Mouse (Mus musculus) thymus, adult 2 months (tissue): ENCODE data around the gene Strbp. TPM values are rescaled to one million over a fixed set of nuclear protein-coding genes. Genes with fewer than 3 reads are reported as not detected.

Experiments used
- DNase-seq: peaks from one replicate; pipeline ENCODE4 v3.0.0; 2021
- H3K27ac ChIP-seq: fragments of 200-500 bp; 2 replicates; pipeline ENCODE4 v1.5.1; 2012; ENCODE audit warnings: low read length, control low read depth; ENCODE audit not compliant: control insufficient read depth, insufficient read depth
- H3K27me3 ChIP-seq: fragments of 200-500 bp; 2 replicates; pipeline ENCODE4 v1.6.1; 2012; ENCODE audit warnings: mild to moderate bottlenecking, low read length, moderate library complexity, mixed read lengths; ENCODE audit not compliant: control insufficient read depth, insufficient read depth
- H3K36me3 ChIP-seq: fragments of 200-500 bp; 2 replicates; pipeline ENCODE4 v1.6.1; 2012; ENCODE audit warnings: mild to moderate bottlenecking, low read length, moderate library complexity; ENCODE audit not compliant: control insufficient read depth, insufficient read depth
- H3K4me1 ChIP-seq: fragments of 200-500 bp; replicated peaks from 2 replicates; pipeline ENCODE4 v1.6.1; 2012; ENCODE audit warnings: low read length; ENCODE audit not compliant: control insufficient read depth, insufficient read depth
- H3K4me3 ChIP-seq: fragments of 200-500 bp; 2 replicates; pipeline ENCODE4 v1.5.1; 2012; ENCODE audit warnings: mild to moderate bottlenecking, low read length, control low read depth, moderate library complexity; ENCODE audit not compliant: control insufficient read depth, insufficient read depth
- CTCF ChIP-seq: fragments of 200-500 bp; IDR thresholded peaks from 2 replicates; pipeline ENCODE4 v1.5.1; 2012; ENCODE audit warnings: mild to moderate bottlenecking, control low read depth, low read length, moderate library complexity, borderline replicate concordance; ENCODE audit not compliant: control insufficient read depth, poor library complexity, insufficient read depth; ENCODE audit errors: extremely low read depth
- POLR2A ChIP-seq: fragments of 200-500 bp; IDR thresholded peaks from 2 replicates; pipeline ENCODE4 v1.6.1; 2012; ENCODE audit warnings: mild to moderate bottlenecking, low read length, control low read depth, moderate library complexity; ENCODE audit not compliant: control insufficient read depth, poor library complexity, insufficient read depth; ENCODE audit errors: extremely low read depth
- WGBS: fragments of 180-500 bp; shearing (Covaris S2); methylation state at CpG from one replicate; pipeline ENCODE4 v1.1.7; 2018; 5-methylcytosine and 5-hydroxymethylcytosine counted together
- polyA plus RNA-seq: library from polyadenylated mRNA; depleted of rRNA; stranded (reverse); fragments of >200 nt; gene quantifications from 2 replicates; pipeline ENCODE4 v1.2.3, GENCODE M21; 2012

Strbp gene
- polyA plus RNA-seq, 1 experiment, result 10.6 TPM

DNA sequence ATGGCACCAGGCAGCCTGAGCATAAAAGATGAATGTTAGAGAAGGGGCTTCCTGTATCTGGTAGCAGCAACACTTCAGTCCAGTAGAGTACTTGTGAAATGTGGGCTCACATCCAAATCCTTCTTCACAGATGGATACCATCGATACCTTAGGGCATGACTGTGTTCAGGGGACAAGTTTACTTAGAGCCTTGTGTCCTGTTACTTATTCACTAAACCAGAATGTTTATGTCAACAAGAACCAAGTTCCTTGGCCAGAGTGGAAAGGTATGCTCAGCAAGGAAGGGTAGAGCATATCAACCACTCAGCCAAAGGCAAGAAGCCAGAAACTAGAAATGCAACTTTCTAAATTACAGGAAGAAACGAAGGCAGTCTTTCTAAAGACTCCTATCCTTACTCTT is 133.0 kb downstream of the Strbp start:
- DNase-seq, result no peak
- 92% methylated on average over 2 of the region's 2 CpGs for WGBS
- H3K4me3 ChIP-seq, result no peak overlapping the region
- TF ChIP-seq CTCF (no peak), POLR2A (no peak)
- 0 out of 2 replicates have a peak, but pooled peaks cover 1% of the 10 kb centered on the region for H3K4me1 ChIP-seq
- peaks cover 6% of the 10 kb centered on the region; the same call in 1 of the 2 replicates for H3K36me3 ChIP-seq
- no peak overlapping the region for H3K27ac ChIP-seq
- H3K27me3 ChIP-seq, result no peaks in the 10 kb centered on the region

DNA sequence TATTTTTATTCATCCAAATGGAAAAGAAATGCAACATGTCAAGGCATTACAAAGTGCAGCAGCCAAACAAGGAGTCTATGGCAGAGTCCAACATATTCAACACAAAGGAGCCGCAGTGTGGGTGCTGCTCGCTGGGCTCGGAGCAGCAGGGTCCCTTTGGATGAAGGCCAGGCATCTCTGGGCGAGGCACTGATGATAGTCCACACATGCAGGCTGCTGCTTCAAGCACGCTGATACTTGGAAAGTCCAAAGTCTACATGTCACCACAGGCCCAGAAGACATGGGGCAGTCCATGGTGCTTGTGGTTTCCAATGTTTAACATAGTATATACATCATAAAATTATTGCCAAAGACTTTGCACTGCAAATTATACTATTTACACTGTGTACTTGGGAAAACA is 133.8 kb downstream of the Strbp start:
- Histone ChIP-seq H3K36me3 (peaks cover 10% of the 10 kb centered on the region), H3K27ac (no peak overlapping the region), H3K4me3 (no peak overlapping the region), H3K27me3 (no peaks in the 10 kb centered on the region), H3K4me1 (0 out of 2 replicates have a peak, but pooled peaks cover 2% of the 10 kb centered on the region)
- WGBS, result 97% methylated on average over 5 of the region's 5 CpGs
- no peak for DNase-seq
- TF ChIP-seq CTCF, result no peak
- TF ChIP-seq POLR2A, result no peak

DNA sequence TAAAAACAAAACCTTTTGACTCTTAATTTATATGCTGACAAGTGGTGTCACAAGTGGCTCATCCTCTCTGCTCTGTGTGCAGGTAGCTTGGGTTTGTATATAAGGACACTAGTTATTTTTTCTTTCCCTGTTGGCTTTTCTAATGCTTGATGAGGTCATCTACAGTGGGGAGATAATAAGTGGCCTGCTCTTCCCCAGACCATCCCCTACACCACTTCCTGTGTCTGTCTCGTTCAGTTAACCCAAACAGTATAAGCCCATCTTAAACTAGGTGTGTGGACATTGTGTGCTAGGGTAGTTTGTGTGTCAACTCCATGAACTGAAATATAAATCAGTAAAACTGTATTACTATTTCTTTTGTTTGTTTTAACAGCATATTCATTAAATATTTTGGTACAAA is 137.6 kb downstream of the Strbp start:
- 13% methylated on average over 1 of the region's 1 CpGs for WGBS
- 0 out of 2 replicates have a peak, but pooled peaks cover 2% of the 10 kb centered on the region for H3K4me1 ChIP-seq
- H3K36me3 ChIP-seq, result peaks cover 34% of the 10 kb centered on the region
- H3K27me3 ChIP-seq, result no peaks in the 10 kb centered on the region
- TF ChIP-seq CTCF (no peak), POLR2A (no peak)
- no peak overlapping the region for H3K27ac ChIP-seq
- no peak for DNase-seq
- no peak overlapping the region for H3K4me3 ChIP-seq

DNA sequence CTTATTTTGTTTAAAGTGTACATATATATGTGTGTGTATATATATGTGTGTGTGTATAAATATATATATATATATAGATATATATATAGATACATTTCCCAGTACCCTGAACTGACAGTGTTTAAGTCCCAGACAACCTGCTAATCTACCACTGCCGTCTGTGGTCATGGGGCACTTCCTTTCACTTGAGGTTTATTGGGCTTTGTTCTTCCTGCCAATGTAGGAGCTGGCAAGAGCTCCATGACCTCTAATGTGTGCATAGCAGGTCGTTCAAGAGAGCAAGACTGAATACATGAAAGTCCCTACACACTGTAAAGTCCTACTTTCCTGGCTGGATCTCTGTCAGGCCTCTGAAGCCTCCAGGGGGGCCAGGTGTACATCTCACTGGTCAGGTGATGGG is 138.1 kb downstream of the Strbp start:
- Histone ChIP-seq H3K27ac (no peak overlapping the region), H3K36me3 (peaks cover 39% of the 10 kb centered on the region), H3K4me1 (0 out of 2 replicates have a peak, but pooled peaks cover 2% of the 10 kb centered on the region), H3K27me3 (no peaks in the 10 kb centered on the region), H3K4me3 (no peak overlapping the region)
- DNase-seq, result peak; percentile 8
- WGBS, result 3% methylated on average over 2 of the region's 2 CpGs
- TF ChIP-seq CTCF, result no peak
- no peak for TF ChIP-seq POLR2A

DNA sequence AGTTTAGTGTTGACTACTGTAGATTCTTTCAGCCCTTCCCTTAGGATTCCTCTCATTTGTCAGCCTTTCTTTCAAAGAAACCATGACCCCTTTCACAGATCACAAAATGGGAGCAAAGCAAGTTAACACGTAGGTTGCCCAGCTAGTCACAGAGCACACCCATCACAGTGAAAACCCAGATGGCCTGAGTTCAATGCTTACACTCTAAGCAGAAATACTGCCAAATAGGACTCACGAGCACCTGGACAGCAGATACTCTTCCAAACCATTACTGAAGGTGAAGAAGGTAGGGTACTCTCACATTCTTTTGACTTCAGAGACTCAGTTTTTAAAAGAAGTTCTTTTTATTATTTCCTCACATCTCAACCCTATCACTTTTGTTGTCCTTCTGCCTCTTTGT is 147.3 kb downstream of the Strbp start:
- Histone ChIP-seq H3K4me3 (no peak overlapping the region), H3K27ac (no peak overlapping the region), H3K27me3 (no peaks in the 10 kb centered on the region), H3K4me1 (no peaks in the 10 kb centered on the region), H3K36me3 (peaks cover 37% of the 10 kb centered on the region)
- WGBS, result 93% methylated on average over 2 of the region's 2 CpGs
- no peak for DNase-seq
- TF ChIP-seq CTCF, result no peak
- no peak for TF ChIP-seq POLR2A

DNA sequence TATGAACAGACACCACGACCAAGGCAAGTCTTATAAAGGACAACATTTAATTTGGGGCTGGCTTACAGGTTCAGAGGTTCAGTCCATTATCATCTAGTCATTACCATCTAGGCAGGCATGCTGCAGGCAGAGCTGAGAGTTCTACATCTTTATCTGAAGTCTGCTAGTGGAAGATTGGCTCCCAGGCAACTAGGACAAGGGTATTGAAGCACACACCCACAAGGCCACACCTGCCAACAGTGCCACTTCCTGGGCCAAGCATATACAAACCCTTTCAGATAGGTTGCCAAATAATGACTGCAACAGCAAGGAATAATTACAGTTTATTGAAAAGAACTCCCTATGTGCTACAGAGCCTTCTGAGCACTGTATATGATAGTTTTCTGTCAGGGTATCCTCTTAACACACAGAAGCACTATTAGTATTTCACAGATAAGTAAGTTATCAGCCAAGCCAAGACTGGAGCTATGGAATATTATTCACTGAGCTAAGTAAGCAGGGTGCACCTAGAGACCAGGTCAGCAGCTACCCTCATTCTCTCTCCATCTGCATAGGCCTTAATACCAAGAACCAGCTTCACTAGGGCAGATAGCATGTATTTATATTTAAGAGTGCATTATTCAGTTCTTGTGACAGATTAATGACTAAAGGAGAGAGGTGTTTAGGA is 154.2 kb downstream of the Strbp start:
- Histone ChIP-seq H3K27ac (no peak overlapping the region), H3K27me3 (no peaks in the 10 kb centered on the region), H3K4me1 (no peaks in the 10 kb centered on the region), H3K4me3 (no peak overlapping the region), H3K36me3 (peaks cover 8% of the 10 kb centered on the region)
- 95% methylated on average over 1 of the region's 1 CpGs for WGBS
- DNase-seq, result no peak
- TF ChIP-seq CTCF, result no peak
- TF ChIP-seq POLR2A, result no peak
